Mouse (Mus musculus) gastrocnemius, postnatal 36 days (tissue): ENCODE results near the gene Cbx3. TPM values are rescaled to one million over a fixed set of nuclear protein-coding genes. Genes with fewer than 3 reads are reported as not detected.
A peak's percentile ranks its signal among the peaks of the same experiment; 100 is the strongest.
"Not testable (repeated sequence)": the region's sequence is repeated elsewhere in the genome, so short reads cannot be mapped to it uniquely, and the experiment has no call there.

ENCODE experiments used
- DNase-seq, 2 experiments: peaks; one replicate each; pipeline ENCODE4 v3.0.0; 2022
- intact Hi-C: fragments of 180-260 bp; cut with DNase I; formaldehyde crosslinking; loops from one replicate; pipeline ENCODE4 v1.15.1; 2025
- total RNA-seq, 2 experiments: library from RNA; stranded (reverse); gene quantifications; 2 replicates each; pipeline ENCODE4 v1.2.3; 2021

Gene Cbx3
- total RNA-seq, 2 experiments from 2014 or later = 34.4 to 43.0 TPM

- DNase-seq = peak; percentile 62 to 78
- intact Hi-C loops = loop anchor here (5.0 kb wide), 1 partner anchor 753 kb away; the partner anchor contains the start of gene Hoxa7
Measured at GRCm38 (mm10) chr6:51468891-51469561, 1.1 kb upstream of the Cbx3 start.

GRCm38 (mm10) chr6:51469715-51470310 lies 347 bp upstream of the Cbx3 start, which contains the start of gene Hnrnpa2b1:
Gene Hnrnpa2b1 (minus strand): TSS chr6:51469894.
- intact Hi-C loops = loop anchor here (5.0 kb wide), 1 partner anchor 752 kb away; the partner anchor contains the start of gene Hoxa7
- DNase-seq = peak; percentile 98 to 99

- DNase-seq = no peak
- intact Hi-C loops = no loop called here
Measured at GRCm38 (mm10) chr6:51471179-51471505, 982 bp downstream of the Cbx3 start.

GRCm38 (mm10) chr6:51471782-51472181 lies 1.6 kb downstream of the Cbx3 start:
- DNase-seq = no peak

GRCm38 (mm10) chr6:51472213-51472612 lies 2.1 kb downstream of the Cbx3 start:
- intact Hi-C loops = no loop called here
- no peak for DNase-seq

More at GRCm38 (mm10) chr6:51471782-51472181, 1.6 kb downstream of the Cbx3 start:
- intact Hi-C loops = no loop called here

- intact Hi-C loops = no loop called here
- no peak for DNase-seq
Measured at GRCm38 (mm10) chr6:51479136-51479731, 9.1 kb downstream of the Cbx3 start.

GRCm38 (mm10) chr6:51481548-51481947 lies 11.4 kb downstream of the Cbx3 start:
- DNase-seq = no peak
- intact Hi-C loops = no loop called here

- DNase-seq = no peak
- intact Hi-C loops = no loop called here
Measured at GRCm38 (mm10) chr6:51483861-51484260, 13.7 kb downstream of the Cbx3 start.

- intact Hi-C loops, DNase-seq: not testable (repeated sequence)
Measured at GRCm38 (mm10) chr6:51484556-51484955, 14.4 kb downstream of the Cbx3 start.

- intact Hi-C loops = no loop called here
Measured at GRCm38 (mm10) chr6:51485646-51486045, 15.5 kb downstream of the Cbx3 start.

GRCm38 (mm10) chr6:51486076-51486710 lies 16.0 kb downstream of the Cbx3 start:
- DNase-seq = no peak
- intact Hi-C loops = no loop called here

More at GRCm38 (mm10) chr6:51485646-51486045, 15.5 kb downstream of the Cbx3 start:
- DNase-seq = no peak

- intact Hi-C loops = no loop called here
- no peak for DNase-seq
Measured at GRCm38 (mm10) chr6:51486731-51487130, 16.6 kb downstream of the Cbx3 start.

GRCm38 (mm10) chr6:51489787-51490186 lies 19.6 kb downstream of the Cbx3 start:
- intact Hi-C loops = no loop called here
- peak; percentile 65 to 74 for DNase-seq

GRCm38 (mm10) chr6:51497321-51498111 lies 27.4 kb downstream of the Cbx3 start:
- DNase-seq = no peak
- intact Hi-C loops = no loop called here

- intact Hi-C loops = loop anchor here (5.0 kb wide), 1 partner anchor 123 kb away; no protein-coding TSS in a partner anchor
Measured at GRCm38 (mm10) chr6:51505671-51506070, 35.5 kb downstream of the Cbx3 start.

GRCm38 (mm10) chr6:51507556-51507955 lies 37.4 kb downstream of the Cbx3 start:
- intact Hi-C loops = loop anchor here (5.0 kb wide), 1 partner anchor 125 kb away; no protein-coding TSS in a partner anchor
- no peak for DNase-seq

More at GRCm38 (mm10) chr6:51505671-51506070, 35.5 kb downstream of the Cbx3 start:
- no peak for DNase-seq

GRCm38 (mm10) chr6:51508750-51509648 lies 38.8 kb downstream of the Cbx3 start:
- peak; percentile 58 to 59 for DNase-seq
- intact Hi-C loops = loop anchor here (5.0 kb wide), 1 partner anchor 127 kb away; no protein-coding TSS in a partner anchor

- peak; percentile 29 to 39 for DNase-seq
- intact Hi-C loops = loop anchor here (2.0 kb wide), 1 partner anchor 69 kb away; no protein-coding TSS in a partner anchor
Measured at GRCm38 (mm10) chr6:51510094-51510493, 39.9 kb downstream of the Cbx3 start.

GRCm38 (mm10) chr6:51510946-51511345 lies 40.8 kb downstream of the Cbx3 start:
- DNase-seq = no peak
- intact Hi-C loops = loop anchor here (2.0 kb wide), 1 partner anchor 68 kb away; no protein-coding TSS in a partner anchor
